Mouse (Mus musculus) kidney, embryonic 14.5 days (tissue): ENCODE results near the gene Tspan14. TPM values are rescaled to one million over a fixed set of nuclear protein-coding genes. Genes with fewer than 3 reads are reported as not detected.

Experiments used
- ATAC-seq: fragments of 200-750 bp; cut with Nextera tagmentation; 2 replicates; pipeline ENCODE4 v1.8.0; 2017; ENCODE audit warnings: moderate number of reproducible peaks, mild to moderate bottlenecking, moderate TSS enrichment, moderate library complexity; ENCODE audit not compliant: low FRiP score, low TSS enrichment
- H3K27ac ChIP-seq: fragments of 300-500 bp; sonication (generic); 2 replicates; pipeline ENCODE4 v1.5.1; 2014; ENCODE audit warnings: low read depth, mild to moderate bottlenecking, low read length, moderate library complexity, mixed read lengths
- H3K27me3 ChIP-seq: fragments of 300-500 bp; sonication (generic); 2 replicates; pipeline ENCODE4 v1.6.1; 2014; ENCODE audit warnings: mild to moderate bottlenecking, low read length; ENCODE audit not compliant: control insufficient read depth, insufficient read depth
- H3K36me3 ChIP-seq: fragments of 300-500 bp; sonication (generic); 2 replicates; pipeline ENCODE4 v1.6.1; 2014; ENCODE audit warnings: low read length, mixed read lengths; ENCODE audit not compliant: control insufficient read depth, insufficient read depth
- H3K4me1 ChIP-seq: fragments of 300-500 bp; sonication (generic); 2 replicates; pipeline ENCODE4 v1.6.1; 2014; ENCODE audit warnings: low read length, mixed read lengths; ENCODE audit not compliant: control insufficient read depth, insufficient read depth
- H3K4me2 ChIP-seq: fragments of 300-500 bp; sonication (generic); replicated peaks from 2 replicates; pipeline ENCODE4 v1.6.1; 2014; ENCODE audit warnings: low read depth, mild to moderate bottlenecking, low read length
- H3K4me3 ChIP-seq: fragments of 300-500 bp; sonication (generic); 2 replicates; pipeline ENCODE4 v1.5.1; 2014; ENCODE audit warnings: mild to moderate bottlenecking, low read length
- H3K9ac ChIP-seq: fragments of 300-500 bp; sonication (generic); 2 replicates; pipeline ENCODE4 v1.6.1; 2014; ENCODE audit warnings: low read depth, mild to moderate bottlenecking, low read length, moderate library complexity
- H3K9me3 ChIP-seq: fragments of 300-500 bp; sonication (generic); 2 replicates; pipeline ENCODE4 v1.6.1; 2016; ENCODE audit warnings: low read length; ENCODE audit not compliant: control insufficient read depth
- WGBS: fragments of 180-500 bp; shearing (Covaris S2); extraction: QIAGEN DNeasy Blood & Tissue Kit; methylation state at CpG from one replicate; pipeline ENCODE4 v1.1.7; 2014; 5-methylcytosine and 5-hydroxymethylcytosine counted together
- polyA plus RNA-seq: library from polyadenylated mRNA; unstranded; fragments of >200 nt; fragmentation: Nextera tagmentation; extraction: Ambion mirVana; gene quantifications from 2 replicates; pipeline ENCODE4 v1.2.1, GENCODE M21; 2014

Tspan14 gene
- polyA plus RNA-seq, 1 experiment from 2014 or later: 118 TPM

DNA sequence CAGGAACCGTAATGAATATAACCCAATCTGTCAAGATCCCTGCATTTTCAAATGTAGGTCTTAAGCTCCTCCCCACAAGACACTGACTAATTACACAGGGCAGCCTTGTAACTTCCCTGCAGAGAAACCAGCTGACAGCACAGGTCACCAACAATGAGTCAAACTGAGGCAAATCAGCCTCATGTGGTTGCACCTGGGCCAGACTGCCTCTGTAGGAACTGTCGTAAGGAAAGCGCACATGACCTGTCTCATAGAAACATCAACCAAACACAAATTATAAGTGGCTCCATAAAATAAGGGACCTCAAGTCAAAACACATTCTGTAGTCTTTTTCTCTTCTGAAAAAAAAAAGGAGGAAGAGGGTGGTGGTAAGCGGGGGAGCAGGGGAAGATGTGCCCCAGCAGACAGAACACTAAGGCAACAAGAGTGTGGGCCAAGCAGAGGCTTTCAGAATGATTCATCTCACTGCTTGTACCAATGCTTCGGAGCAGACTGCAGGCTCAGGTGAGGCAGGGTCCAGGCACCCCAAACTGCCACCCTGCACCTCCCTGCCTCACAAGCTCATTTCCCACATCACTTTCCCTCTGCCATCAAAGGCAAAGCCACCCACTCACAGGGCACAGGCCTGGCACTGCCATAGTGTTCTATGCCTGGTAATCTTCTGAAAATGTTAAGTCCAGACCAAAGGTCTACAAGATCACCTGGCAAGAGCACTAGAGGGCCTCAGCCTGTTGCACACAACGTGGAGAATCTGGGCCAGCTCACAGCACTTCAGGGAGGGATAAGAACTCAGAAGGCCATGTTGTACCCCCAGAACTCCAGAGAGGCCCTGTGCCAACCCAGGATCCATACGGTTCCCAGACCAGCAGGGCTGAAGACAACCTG is 16.6 kb downstream of the Tspan14 start:
- Histone ChIP-seq H3K27ac (no peak overlapping the region), H3K4me2 (no peak overlapping the region), H3K4me3 (no peak overlapping the region), H3K4me1 (peaks cover 41% of the 10 kb centered on the region), H3K27me3 (no peaks in the 10 kb centered on the region), H3K9ac (no peak overlapping the region), H3K36me3 (peaks cover 5% of the 10 kb centered on the region; the same call in 1 of the 2 replicates), H3K9me3 (no peaks in the 10 kb centered on the region)
- WGBS: 66% methylated on average over 7 of the region's 7 CpGs
- no peak for ATAC-seq

- H3K9ac ChIP-seq: no peak overlapping the region
- H3K27ac ChIP-seq: no peak overlapping the region
- WGBS: 42% methylated on average over 3 of the region's 3 CpGs
- no peak overlapping the region for H3K4me2 ChIP-seq
- no peaks in the 10 kb centered on the region for H3K9me3 ChIP-seq
- H3K4me1 ChIP-seq: peaks cover 33% of the 10 kb centered on the region
- peaks cover 5% of the 10 kb centered on the region; the same call in 1 of the 2 replicates for H3K36me3 ChIP-seq
- peak; percentile 40; the same call in 1 of the 2 replicates for ATAC-seq
- no peaks in the 10 kb centered on the region for H3K27me3 ChIP-seq
- no peak overlapping the region for H3K4me3 ChIP-seq
Measured at GRCm38 (mm10) chr14:40949047-40949446, 17.6 kb downstream of the Tspan14 start.

DNA sequence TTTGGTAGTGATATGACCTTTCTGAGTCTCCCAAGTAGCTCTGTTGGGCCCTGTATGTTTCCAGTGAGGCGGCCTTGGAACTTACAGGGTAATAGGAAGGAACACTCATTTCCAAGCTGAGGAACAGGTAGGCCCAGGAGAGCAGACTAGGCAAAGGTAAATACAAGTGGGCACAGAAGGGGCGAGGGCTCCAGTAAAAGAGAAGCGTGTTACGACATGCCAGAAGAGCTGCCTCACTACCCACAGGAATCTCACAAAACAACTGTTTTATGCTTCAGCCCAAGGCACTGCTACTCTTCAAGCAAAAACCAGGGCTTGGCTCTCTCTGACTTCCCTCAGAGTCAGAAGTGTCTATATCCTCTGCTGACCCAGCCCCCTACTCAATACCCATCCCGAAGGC is 18.1 kb downstream of the Tspan14 start:
- H3K4me1 ChIP-seq: peaks cover 31% of the 10 kb centered on the region
- peaks cover 5% of the 10 kb centered on the region; the same call in 1 of the 2 replicates for H3K36me3 ChIP-seq
- no peak overlapping the region for H3K4me2 ChIP-seq
- H3K9me3 ChIP-seq: no peaks in the 10 kb centered on the region
- H3K27me3 ChIP-seq: no peaks in the 10 kb centered on the region
- H3K9ac ChIP-seq: no peak overlapping the region
- 0 out of 2 replicates have a peak, but pooled peaks have one; percentile 14 for ATAC-seq
- no peak overlapping the region for H3K4me3 ChIP-seq
- WGBS: 71% methylated on average over 5 of the region's 5 CpGs
- no peak overlapping the region for H3K27ac ChIP-seq

DNA sequence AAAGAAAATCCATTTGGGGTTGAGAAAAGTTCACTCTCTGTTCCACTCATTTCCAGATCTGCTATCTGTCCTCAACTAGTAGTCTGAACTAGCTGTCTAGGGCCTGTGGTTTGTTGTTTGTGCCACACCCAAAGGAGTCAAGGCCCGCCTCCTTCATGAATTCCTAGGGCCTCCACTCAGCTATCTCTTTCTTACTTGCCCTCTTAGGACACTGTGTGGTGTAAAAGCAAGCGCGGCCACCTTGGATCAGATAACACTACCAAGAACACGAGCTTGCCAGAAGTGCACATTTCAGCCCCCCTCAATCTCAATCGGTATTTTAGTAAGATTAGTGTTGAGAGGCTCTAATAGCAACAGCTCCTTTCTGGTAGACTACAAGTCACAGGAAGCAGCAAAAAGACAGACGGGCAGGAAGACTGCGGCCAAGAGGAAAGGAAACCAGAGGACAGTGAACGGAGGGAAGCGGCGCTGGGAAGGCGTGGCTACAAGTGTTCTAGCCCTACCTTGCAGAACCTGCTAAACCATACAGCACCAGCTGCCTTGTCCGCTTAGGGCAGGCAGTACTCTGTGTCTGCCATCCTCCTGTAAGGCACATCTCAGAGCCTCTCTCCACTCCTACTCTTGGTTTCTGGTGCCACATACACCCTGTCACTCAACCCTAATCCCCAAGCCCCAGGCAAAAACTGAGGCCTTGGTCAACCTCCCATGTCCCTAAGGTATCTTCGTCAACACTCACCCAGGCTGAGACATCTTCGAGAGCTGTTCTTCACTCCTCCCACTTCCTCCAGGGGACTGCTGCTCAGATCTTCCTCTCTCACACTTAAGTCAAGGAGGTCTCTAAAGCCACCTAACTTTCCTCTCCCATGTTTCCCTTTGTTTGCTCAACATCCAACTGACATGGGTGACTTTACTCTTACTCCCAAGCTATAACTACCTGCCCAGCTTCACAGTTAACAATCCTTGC is 18.9 kb downstream of the Tspan14 start:
- Histone ChIP-seq H3K27me3 (no peaks in the 10 kb centered on the region), H3K4me2 (no peak overlapping the region), H3K4me3 (no peak overlapping the region), H3K36me3 (peaks cover 5% of the 10 kb centered on the region; the same call in 1 of the 2 replicates), H3K9ac (no peak overlapping the region), H3K9me3 (no peaks in the 10 kb centered on the region), H3K27ac (no peak overlapping the region), H3K4me1 (peaks cover 31% of the 10 kb centered on the region)
- WGBS: 63% methylated on average over 14 of the region's 14 CpGs
- ATAC-seq: no peak; the same call in 1 of the 2 replicates

GRCm38 (mm10) chr14:40943802-40944201 is 22.8 kb downstream of the Tspan14 start:
- peaks cover 8% of the 10 kb centered on the region; the same call in 1 of the 2 replicates for H3K4me1 ChIP-seq
- H3K9ac ChIP-seq: no peak overlapping the region
- no peaks in the 10 kb centered on the region for H3K9me3 ChIP-seq
- H3K27ac ChIP-seq: no peak overlapping the region
- peaks cover 5% of the 10 kb centered on the region; the same call in 1 of the 2 replicates for H3K36me3 ChIP-seq
- H3K4me3 ChIP-seq: no peak overlapping the region
- 88% methylated on average over 2 of the region's 2 CpGs for WGBS
- H3K4me2 ChIP-seq: no peak overlapping the region
- no peaks in the 10 kb centered on the region for H3K27me3 ChIP-seq
- no peak for ATAC-seq

- WGBS: 83% methylated on average over 2 of the region's 2 CpGs
- Histone ChIP-seq H3K27ac (no peak overlapping the region), H3K4me1 (no peaks in the 10 kb centered on the region), H3K9me3 (no peaks in the 10 kb centered on the region), H3K27me3 (no peaks in the 10 kb centered on the region), H3K4me2 (no peak overlapping the region), H3K36me3 (peaks cover 5% of the 10 kb centered on the region; the same call in 1 of the 2 replicates), H3K9ac (no peak overlapping the region), H3K4me3 (no peak overlapping the region)
- ATAC-seq: no peak
Measured at GRCm38 (mm10) chr14:40942429-40942828, 24.2 kb downstream of the Tspan14 start.

GRCm38 (mm10) chr14:40938380-40938987 is 28.1 kb downstream of the Tspan14 start:
- 81% methylated on average over 11 of the region's 11 CpGs for WGBS
- no peak overlapping the region for H3K27ac ChIP-seq
- no peaks in the 10 kb centered on the region for H3K36me3 ChIP-seq
- no peak for ATAC-seq
- no peaks in the 10 kb centered on the region for H3K9me3 ChIP-seq
- no peak overlapping the region for H3K4me2 ChIP-seq
- H3K4me1 ChIP-seq: peaks cover 19% of the 10 kb centered on the region
- H3K4me3 ChIP-seq: no peak overlapping the region
- H3K9ac ChIP-seq: no peak overlapping the region
- no peaks in the 10 kb centered on the region for H3K27me3 ChIP-seq

DNA sequence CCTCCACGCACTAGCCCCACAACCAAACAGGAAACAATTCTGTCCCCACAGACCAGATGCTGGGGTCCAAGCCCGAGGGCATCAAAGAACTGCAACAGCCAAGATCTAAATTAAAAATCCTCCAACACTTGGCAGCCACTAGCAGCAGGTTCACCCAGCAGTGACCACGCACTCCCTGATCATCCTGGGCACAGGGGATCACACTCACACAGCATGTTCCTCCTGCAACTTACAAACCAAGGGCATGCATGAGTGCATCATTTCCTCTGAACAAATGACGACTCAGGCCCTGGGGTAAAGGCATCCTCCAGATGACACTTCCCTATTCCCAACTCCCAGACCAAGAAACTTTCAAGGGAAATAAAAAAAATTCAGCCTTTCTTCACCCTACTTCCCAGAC is 29.6 kb downstream of the Tspan14 start:
- Histone ChIP-seq H3K9ac (no peak overlapping the region), H3K4me2 (no peak overlapping the region), H3K4me3 (no peak overlapping the region), H3K27me3 (no peaks in the 10 kb centered on the region), H3K36me3 (no peaks in the 10 kb centered on the region), H3K27ac (no peak overlapping the region), H3K4me1 (peaks cover 31% of the 10 kb centered on the region), H3K9me3 (no peaks in the 10 kb centered on the region)
- WGBS: 48% methylated on average over 4 of the region's 4 CpGs
- no peak for ATAC-seq
